In genomic region chr12:31633970-31634342, GRCm38 (mm10) we compare ENCODE assay signal across 8 mouse cellular contexts. TPM values are rescaled to one million over a fixed set of nuclear protein-coding genes. Genes with fewer than 3 reads are reported as not detected.
DNase-seq lines count a peak whose midpoint lies in the region; ATAC-seq and TF ChIP-seq lines count a peak whose summit lies in the region.

No protein-coding gene starts in this region.

- peak overlapping the region; percentile 82 for H3K9ac ChIP-seq in forebrain, embryonic 11.5 days (ENCODE audit: low read length)
- peak overlapping the region; percentile 84 for H3K9ac ChIP-seq in intestine, embryonic 14.5 days (ENCODE audit: low read length)

- H3K4me3 ChIP-seq in kidney, adult 2 months (ENCODE audit: insufficient read depth, low read depth, low read length) = peak overlapping the region; percentile 51
- peak overlapping the region; percentile 55 for H3K4me3 ChIP-seq in forebrain, embryonic 11.5 days (ENCODE audit: low read depth, low read length)
- H3K4me3 ChIP-seq in intestine, embryonic 14.5 days (ENCODE audit: low read depth, low read length) = peak overlapping the region; percentile 56

- no peaks in the 10 kb centered on the region for H3K9me3 ChIP-seq in forebrain, embryonic 11.5 days (ENCODE audit: control insufficient read depth, low read length)
- H3K9me3 ChIP-seq in intestine, embryonic 14.5 days (ENCODE audit: control insufficient read depth, low read length) = no peaks in the 10 kb centered on the region

- TF ChIP-seq CTCF in kidney, adult 2 months (conservative IDR thresholded peaks at IDR 0.05; ENCODE audit: insufficient read depth, insufficient read length, low read depth, low read length) = no peak

- ATAC-seq in forebrain, embryonic 11.5 days (replicated peaks; ENCODE audit: low FRiP score) = peak; percentile 40; the same call in 1 of the 2 replicates
- peak; percentile 25 for ATAC-seq in intestine, embryonic 14.5 days (replicated peaks; ENCODE audit: low FRiP score, low TSS enrichment, low read depth)
- ATAC-seq in megakaryocyte, adult 5-6 weeks (ENCODE audit: poor library complexity, severe bottlenecking) = peak; percentile 65

- no peak for DNase-seq in kidney, adult 2 months
- DNase-seq in kidney, postnatal 14 days = no peak
- DNase-seq in NIH3T3 (ENCODE audit: low read depth) = peak; percentile 53
- peak; percentile 62 for DNase-seq in forebrain, embryonic 11.5 days (ENCODE audit: low spot score)
- DNase-seq in intestine, embryonic 14.5 days (ENCODE audit: low spot score) = no peak
- peak; percentile 26 to 71 for DNase-seq in spleen, postnatal 4 days (ENCODE audit: low spot score in 2 of 2)
- DNase-seq in left cerebral cortex, adult 18-20 months (ENCODE audit: low spot score in 2 of 2) = no peak

- H3K27me3 ChIP-seq in kidney, adult 2 months (replicated peaks; ENCODE audit: control insufficient read depth, insufficient read depth, low read length) = no peaks in the 10 kb centered on the region
- H3K27me3 ChIP-seq in forebrain, embryonic 11.5 days (ENCODE audit: control insufficient read depth, insufficient read depth, low read length) = no peaks in the 10 kb centered on the region
- H3K27me3 ChIP-seq in intestine, embryonic 14.5 days (replicated peaks; ENCODE audit: control insufficient read depth, insufficient read depth, low read length) = no peaks in the 10 kb centered on the region

- 0 out of 2 replicates have a peak, but pooled peaks cover 3% of the 10 kb centered on the region for H3K4me1 ChIP-seq in kidney, adult 2 months (ENCODE audit: control insufficient read depth, insufficient read depth, low read length)
- peaks cover 5% of the 10 kb centered on the region; the same call in 1 of the 2 replicates for H3K4me1 ChIP-seq in forebrain, embryonic 11.5 days (replicated peaks; ENCODE audit: control insufficient read depth, insufficient read depth, low read length)
- peaks cover 4% of the 10 kb centered on the region; the same call in 1 of the 2 replicates for H3K4me1 ChIP-seq in intestine, embryonic 14.5 days (replicated peaks; ENCODE audit: control insufficient read depth, insufficient read depth, low read length)

- H3K27ac ChIP-seq in kidney, adult 2 months (ENCODE audit: insufficient read depth, low read depth, low read length) = no peak overlapping the region
- no peak overlapping the region for H3K27ac ChIP-seq in forebrain, embryonic 11.5 days (ENCODE audit: low read depth, low read length)
- H3K27ac ChIP-seq in intestine, embryonic 14.5 days (ENCODE audit: low read depth) = peak overlapping the region; percentile 57; the same call in 1 of the 2 replicates

- no peaks in the 10 kb centered on the region for H3K36me3 ChIP-seq in kidney, adult 2 months (ENCODE audit: control insufficient read depth, insufficient read depth, low read length)
- no peaks in the 10 kb centered on the region for H3K36me3 ChIP-seq in forebrain, embryonic 11.5 days (ENCODE audit: control insufficient read depth, insufficient read depth, low read length)
- 0 out of 2 replicates have a peak, but pooled peaks cover 3% of the 10 kb centered on the region for H3K36me3 ChIP-seq in intestine, embryonic 14.5 days (ENCODE audit: control insufficient read depth, insufficient read depth, low read length)

- peak overlapping the region; percentile 89 for H3K4me2 ChIP-seq in forebrain, embryonic 11.5 days (ENCODE audit: low read depth, low read length, severe bottlenecking)
- peak overlapping the region; percentile 72 for H3K4me2 ChIP-seq in intestine, embryonic 14.5 days (ENCODE audit: low read length)

- 14% methylated on average over 13 of the region's 13 CpGs for WGBS in kidney, adult 2 months
- WGBS in forebrain, embryonic 11.5 days = 11% methylated on average over 13 of the region's 13 CpGs
- WGBS in intestine, embryonic 14.5 days = 13% methylated on average over 13 of the region's 13 CpGs

- no peak for TF ChIP-seq POLR2A in kidney, adult 2 months (IDR thresholded peaks at IDR 0.05; ENCODE audit: low read depth, low read length)

RNA-seq across cellular contexts. Expression of gene Bcap29, which starts 0.5 kb away (rescaled TPM):
- 2.4 and 4.7 TPM in 2 replicates for polyA plus RNA-seq in kidney, adult 2 months (2012; rRNA removed)
- polyA plus RNA-seq in forebrain, embryonic 11.5 days (2014; fragmentation: Nextera tagmentation; extraction: Ambion mirVana) = 23.2 and 29.5 TPM in 2 replicates
- polyA plus RNA-seq in intestine, embryonic 14.5 days (2014; fragmentation: Nextera tagmentation; extraction: Ambion mirVana) = 40.7 and 43.0 TPM in 2 replicates
- total RNA-seq in megakaryocyte, adult 5-6 weeks (2015) = 35.7 and 38.8 TPM in 2 replicates
- total RNA-seq in megakaryocyte, adult 5-6 weeks (2017) = 9.9 and 17.3 TPM in 2 replicates
- 10 to 100 TPM; 44.1 to 44.6 TPM for total RNA-seq in left cerebral cortex, adult 18-20 months (2021)

RNA-seq across cellular contexts. Expression of gene Dus4l, which starts 20.7 kb away (rescaled TPM):
- 3.3 and 3.4 TPM in 2 replicates for polyA plus RNA-seq in kidney, adult 2 months (2012; rRNA removed)
- polyA plus RNA-seq in forebrain, embryonic 11.5 days (2014; fragmentation: Nextera tagmentation; extraction: Ambion mirVana) = 13.4 and 13.5 TPM in 2 replicates
- polyA plus RNA-seq in intestine, embryonic 14.5 days (2014; fragmentation: Nextera tagmentation; extraction: Ambion mirVana) = 12.4 and 14.0 TPM in 2 replicates
- total RNA-seq in megakaryocyte, adult 5-6 weeks (2015) = 2.9 and 3.9 TPM in 2 replicates
- 3.0 and 7.7 TPM in 2 replicates for total RNA-seq in megakaryocyte, adult 5-6 weeks (2017)
- 10 to 100 TPM in 1 of 2 experiments, 1 to 10 TPM in 1; 7.1 to 10.6 TPM for total RNA-seq in left cerebral cortex, adult 18-20 months (2021)

RNA-seq across cellular contexts. Expression of gene Cog5, which starts 20.7 kb away (rescaled TPM):
- 16.7 and 17.7 TPM in 2 replicates for polyA plus RNA-seq in kidney, adult 2 months (2012; rRNA removed)
- 30.4 and 35.2 TPM in 2 replicates for polyA plus RNA-seq in forebrain, embryonic 11.5 days (2014; fragmentation: Nextera tagmentation; extraction: Ambion mirVana)
- 34.9 and 41.0 TPM in 2 replicates for polyA plus RNA-seq in intestine, embryonic 14.5 days (2014; fragmentation: Nextera tagmentation; extraction: Ambion mirVana)
- 56.3 and 70.0 TPM in 2 replicates for total RNA-seq in megakaryocyte, adult 5-6 weeks (2015)
- total RNA-seq in megakaryocyte, adult 5-6 weeks (2017) = 48.5 and 62.4 TPM in 2 replicates
- 10 to 100 TPM; 48.0 to 50.4 TPM for total RNA-seq in left cerebral cortex, adult 18-20 months (2021)

Comparison
In these comparisons a context has a peak if more than half of its experiments do, and no peak if none do; other contexts are left out.
1. DNase-seq: peak in NIH3T3 (single experiment), forebrain, embryonic 11.5 days (single experiment) and spleen, postnatal 4 days (2 of 2); none in kidney, adult 2 months (single experiment), kidney, postnatal 14 days (single experiment), intestine, embryonic 14.5 days (single experiment) and left cerebral cortex, adult 18-20 months (0 of 2).
2. Peak in every context shown above with its lines, with median percentiles within 50 percentile points of each other: H3K4me3 ChIP-seq and ATAC-seq.